Mouse (Mus musculus) heart, postnatal 0 days (tissue): Measurements from ENCODE around the gene Cyld. TPM values are rescaled to one million over a fixed set of nuclear protein-coding genes. Genes with fewer than 3 reads are reported as not detected.

ENCODE experiments used
- ATAC-seq: fragments of 200-750 bp; cut with Nextera tagmentation; 2 replicates; pipeline ENCODE4 v1.8.0; 2017; ENCODE audit warnings: low read depth, moderate number of reproducible peaks, moderate library complexity; ENCODE audit not compliant: insufficient read depth
- DNase-seq: peaks from one replicate; pipeline ENCODE4 v3.0.0-alpha.2; 2016; ENCODE audit warnings: low spot score
- H3K27ac ChIP-seq: fragments of 300-500 bp; sonication (generic); 2 replicates; pipeline ENCODE4 v1.5.1; 2014; ENCODE audit warnings: low read depth, mild to moderate bottlenecking
- H3K27me3 ChIP-seq: fragments of 300-500 bp; sonication (generic); 2 replicates; pipeline ENCODE4 v1.6.1; 2014; ENCODE audit warnings: low read length, mixed read lengths; ENCODE audit not compliant: control insufficient read depth, insufficient read depth
- H3K36me3 ChIP-seq: fragments of 300-500 bp; sonication (generic); replicated peaks from 2 replicates; pipeline ENCODE4 v1.6.1; 2014; ENCODE audit warnings: low read length, mixed read lengths; ENCODE audit not compliant: control insufficient read depth, insufficient read depth
- H3K4me1 ChIP-seq: fragments of 300-500 bp; sonication (generic); 2 replicates; pipeline ENCODE4 v1.6.1; 2014; ENCODE audit warnings: antibody characterized with exemption; ENCODE audit not compliant: control insufficient read depth, insufficient read depth
- H3K4me2 ChIP-seq: fragments of 300-500 bp; sonication (generic); 2 replicates; pipeline ENCODE4 v1.6.1; 2014; ENCODE audit warnings: low read depth, mild to moderate bottlenecking, low read length, moderate library complexity
- H3K4me3 ChIP-seq: fragments of 300-500 bp; sonication (generic); 2 replicates; pipeline ENCODE4 v1.5.1; 2014; ENCODE audit warnings: low read depth, low read length
- H3K9ac ChIP-seq: fragments of 300-500 bp; sonication (generic); replicated peaks from 2 replicates; pipeline ENCODE4 v1.6.1; 2014; ENCODE audit warnings: low read depth, low read length, mixed read lengths
- H3K9me3 ChIP-seq: fragments of 300-500 bp; sonication (generic); replicated peaks from 2 replicates; pipeline ENCODE4 v1.6.1; 2016; ENCODE audit warnings: low read length; ENCODE audit not compliant: control insufficient read depth
- CTCF ChIP-seq: IDR thresholded peaks from 2 replicates; pipeline ENCODE4 v1.5.1; 2016; ENCODE audit warnings: antibody characterized with exemption, control low read depth, low read depth
- EP300 ChIP-seq: IDR thresholded peaks from 2 replicates; pipeline ENCODE4 v1.6.1; 2016; ENCODE audit warnings: antibody characterized with exemption, low read depth
- WGBS: fragments of 180-500 bp; shearing (Covaris S2); extraction: QIAGEN DNeasy Blood & Tissue Kit; methylation state at CpG from one replicate; pipeline ENCODE4 v1.1.7; 2014; 5-methylcytosine and 5-hydroxymethylcytosine counted together
- polyA plus RNA-seq: library from polyadenylated mRNA; unstranded; fragments of >200 nt; fragmentation: Nextera tagmentation; extraction: Ambion mirVana; gene quantifications from 2 replicates; pipeline ENCODE4 v1.2.1, GENCODE M21; 2015
- total RNA-seq: library from RNA; depleted of rRNA; stranded (reverse); fragments of >200 nt; gene quantifications from 2 replicates; pipeline ENCODE4 v1.2.3, GENCODE M21; 2014; ENCODE audit warnings: low replicate concordance

The Cyld gene
- total and polyA plus RNA-seq, 2 experiments from 2014 or later, result 8.2 to 13.4 TPM

DNA sequence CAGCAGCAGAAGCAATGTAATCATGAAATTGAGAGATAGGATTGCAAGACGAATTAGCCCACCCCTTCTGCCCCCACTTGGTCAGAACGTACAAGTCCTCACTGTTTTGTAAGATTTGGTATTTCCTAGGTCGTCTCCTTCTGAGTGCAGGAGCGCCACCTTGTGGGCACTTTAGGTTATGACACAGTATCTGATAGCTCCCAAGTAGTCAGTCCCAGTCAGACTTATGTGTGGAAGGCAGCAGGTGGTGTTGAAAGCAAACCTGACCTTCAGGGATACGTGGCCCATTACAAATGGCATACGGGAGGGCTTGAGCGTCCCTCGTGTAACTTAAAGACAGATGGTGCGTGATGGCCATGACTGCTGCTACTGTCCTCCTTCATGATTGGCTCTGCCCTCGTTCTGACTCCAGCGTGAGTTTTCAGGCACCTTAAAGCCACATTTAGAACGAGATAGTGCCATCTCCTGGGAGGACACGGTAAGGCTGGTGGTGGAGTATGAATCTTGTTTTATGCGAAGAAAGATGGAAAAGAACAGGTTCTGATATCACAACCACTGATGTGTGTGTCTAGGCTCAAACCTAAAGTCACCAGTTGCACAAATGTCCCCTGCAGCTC, 58.5 kb downstream of the Cyld start:
- WGBS, result 2% methylated on average over 14 of the region's 14 CpGs
- Histone ChIP-seq H3K27ac (no peak overlapping the region), H3K4me2 (peak overlapping the region; percentile 10; the same call in 1 of the 2 replicates), H3K4me1 (no peaks in the 10 kb centered on the region), H3K27me3 (0 out of 2 replicates have a peak, but pooled peaks cover 10% of the 10 kb centered on the region), H3K36me3 (no peaks in the 10 kb centered on the region), H3K4me3 (no peak overlapping the region), H3K9ac (no peak overlapping the region), H3K9me3 (no peaks in the 10 kb centered on the region)
- ATAC-seq (peak; percentile 80), DNase-seq (peak; percentile 84)
- TF ChIP-seq CTCF (peak; percentile 85), EP300 (no peak)

DNA sequence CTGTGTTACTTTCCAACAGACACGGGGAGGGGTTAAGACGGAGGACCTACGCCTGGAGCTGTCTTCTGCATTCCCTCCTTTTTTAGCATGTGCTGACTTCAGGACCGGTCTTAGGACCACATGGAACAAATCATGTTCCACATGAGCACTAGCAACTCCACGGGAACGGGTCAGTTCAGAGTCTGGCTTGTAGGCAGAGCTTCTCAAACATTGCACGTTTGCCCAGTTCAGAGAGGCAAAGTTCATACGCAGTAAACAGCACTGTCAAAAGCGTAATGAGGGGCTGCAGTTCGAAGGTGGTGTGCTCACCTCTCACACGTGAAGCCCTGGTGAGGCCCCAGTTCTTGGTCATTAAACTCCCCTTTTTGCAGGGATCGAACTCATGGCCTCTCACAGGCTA, 65.2 kb downstream of the Cyld start:
- ATAC-seq (no peak), DNase-seq (no peak)
- Histone ChIP-seq H3K27ac (no peak overlapping the region), H3K9me3 (no peaks in the 10 kb centered on the region), H3K27me3 (0 out of 2 replicates have a peak, but pooled peaks cover 4% of the 10 kb centered on the region), H3K4me2 (no peak overlapping the region), H3K4me3 (no peak overlapping the region), H3K36me3 (no peaks in the 10 kb centered on the region), H3K4me1 (no peaks in the 10 kb centered on the region), H3K9ac (no peak overlapping the region)
- no peak for TF ChIP-seq CTCF
- no peak for TF ChIP-seq EP300
- WGBS, result 81% methylated on average over 12 of the region's 12 CpGs

DNA sequence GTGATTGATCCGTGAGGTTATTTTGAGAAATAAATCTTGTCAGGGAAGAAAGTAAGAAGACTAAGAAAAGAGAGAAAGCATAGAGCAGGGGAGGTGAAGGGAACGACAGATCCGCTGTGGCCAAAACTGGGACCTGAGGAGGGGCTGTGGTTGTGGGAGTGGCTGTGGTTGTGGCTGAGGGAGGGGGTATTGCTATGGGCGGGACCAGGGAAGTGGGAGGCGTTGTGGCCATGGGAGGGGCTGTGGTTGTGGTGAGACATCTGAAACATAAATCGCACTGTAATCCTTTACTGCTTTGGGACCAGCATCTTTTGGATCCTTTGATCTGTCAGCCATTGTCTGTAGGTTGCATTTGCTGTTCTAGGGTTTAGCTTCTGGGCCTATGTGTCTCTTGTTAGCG, 74.4 kb downstream of the Cyld start:
- Histone ChIP-seq H3K36me3 (no peaks in the 10 kb centered on the region), H3K27me3 (no peaks in the 10 kb centered on the region), H3K9me3 (peaks cover 8% of the 10 kb centered on the region; the same call in 1 of the 2 replicates), H3K9ac (no peak overlapping the region), H3K4me3 (no peak overlapping the region), H3K4me1 (no peaks in the 10 kb centered on the region), H3K27ac (no peak overlapping the region), H3K4me2 (no peak overlapping the region)
- DNase-seq (no peak), ATAC-seq (no peak)
- TF ChIP-seq EP300, result no peak
- TF ChIP-seq CTCF, result no peak
- WGBS, result 70% methylated on average over 7 of the region's 7 CpGs

DNA sequence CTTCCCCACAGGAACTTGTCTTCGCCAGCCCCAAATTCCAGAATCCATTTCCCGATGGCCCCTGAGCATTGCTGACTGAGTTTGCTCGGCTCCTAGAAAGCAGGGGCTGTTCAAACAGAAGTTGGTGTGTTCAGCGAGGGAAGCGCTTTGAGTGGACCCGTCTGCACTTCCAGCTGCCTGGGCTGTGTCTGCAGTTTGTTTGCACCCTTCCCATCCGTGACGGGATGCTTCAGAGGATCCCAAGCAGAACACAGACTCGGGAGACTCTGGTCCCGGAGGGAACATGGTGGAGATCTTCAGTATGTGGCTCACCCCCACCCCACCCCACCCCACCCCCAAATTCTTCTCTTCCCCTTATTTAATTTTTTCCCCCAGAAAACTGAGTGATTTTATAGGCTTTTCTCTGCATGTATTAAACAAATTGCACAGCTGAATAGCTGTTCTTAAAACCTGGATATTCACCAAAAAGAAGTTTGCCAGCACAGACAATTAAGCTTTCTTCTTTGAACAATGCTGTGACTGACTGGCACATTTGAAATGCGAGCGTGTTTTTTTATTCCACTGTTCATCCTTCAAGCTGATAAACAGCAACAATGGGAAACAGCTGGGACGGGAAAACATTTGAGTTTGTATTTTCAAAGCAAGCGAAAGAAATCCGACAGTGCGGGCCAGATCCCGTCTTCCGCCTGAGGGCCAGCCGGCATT, 77.9 kb downstream of the Cyld start:
- H3K27ac ChIP-seq, result no peak overlapping the region
- 57% methylated on average over 19 of the region's 19 CpGs for WGBS
- no peaks in the 10 kb centered on the region for H3K4me1 ChIP-seq
- ATAC-seq (no peak), DNase-seq (no peak)
- peaks cover 6% of the 10 kb centered on the region; the same call in 1 of the 2 replicates for H3K9me3 ChIP-seq
- H3K27me3 ChIP-seq, result no peaks in the 10 kb centered on the region
- H3K36me3 ChIP-seq, result no peaks in the 10 kb centered on the region
- H3K4me3 ChIP-seq, result no peak overlapping the region
- TF ChIP-seq CTCF (no peak), EP300 (no peak)
- H3K9ac ChIP-seq, result no peak overlapping the region
- no peak overlapping the region for H3K4me2 ChIP-seq

DNA sequence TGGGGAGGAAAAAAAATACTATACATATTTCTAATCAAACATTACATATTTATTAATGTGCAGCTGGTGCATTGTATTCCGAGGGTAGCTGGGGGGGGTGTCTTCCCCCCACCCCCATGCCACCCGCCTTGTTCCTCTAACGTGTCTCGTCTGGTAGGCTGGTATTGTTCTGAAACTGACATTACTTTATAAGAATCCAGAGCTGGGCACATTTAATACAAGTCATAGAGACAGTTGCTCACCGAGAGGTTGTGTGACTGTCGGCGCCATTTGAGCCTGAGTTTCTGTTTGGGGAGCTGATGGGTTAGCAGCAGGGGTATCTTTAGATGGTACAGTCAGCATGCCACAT, 78.4 kb downstream of the Cyld start:
- Histone ChIP-seq H3K27me3 (no peaks in the 10 kb centered on the region), H3K36me3 (no peaks in the 10 kb centered on the region), H3K27ac (no peak overlapping the region), H3K4me2 (no peak overlapping the region), H3K4me1 (no peaks in the 10 kb centered on the region), H3K9ac (no peak overlapping the region), H3K4me3 (no peak overlapping the region), H3K9me3 (0 out of 2 replicates have a peak, but pooled peaks cover under 1% of the 10 kb centered on the region)
- WGBS, result 83% methylated on average over 7 of the region's 7 CpGs
- DNase-seq (no peak), ATAC-seq (no peak)
- TF ChIP-seq CTCF (no peak), EP300 (no peak)

DNA sequence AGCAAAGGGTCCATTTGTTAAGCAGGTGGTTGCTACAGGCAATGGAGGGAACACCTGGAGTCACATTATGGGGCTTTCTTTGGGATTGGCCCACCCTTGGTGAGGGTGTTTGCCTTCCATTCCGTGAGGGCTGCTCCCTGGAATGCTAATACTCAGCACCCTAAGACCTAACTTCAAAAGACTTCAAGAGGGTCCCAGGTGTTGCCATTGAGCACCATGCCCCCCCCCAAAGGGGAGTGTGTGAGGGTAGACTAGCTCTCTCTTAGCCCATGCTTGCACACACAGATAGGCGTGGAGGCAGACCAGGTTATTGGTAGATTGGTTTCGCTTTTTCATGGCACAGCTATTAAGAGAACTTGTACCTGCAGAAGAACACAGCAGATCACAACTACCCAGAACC, 83.3 kb downstream of the Cyld start:
- H3K9ac ChIP-seq, result no peak overlapping the region
- no peaks in the 10 kb centered on the region for H3K4me1 ChIP-seq
- no peaks in the 10 kb centered on the region for H3K36me3 ChIP-seq
- no peak for TF ChIP-seq CTCF
- TF ChIP-seq EP300, result no peak
- H3K9me3 ChIP-seq, result no peaks in the 10 kb centered on the region
- no peak overlapping the region for H3K4me3 ChIP-seq
- H3K27me3 ChIP-seq, result 0 out of 2 replicates have a peak, but pooled peaks cover 4% of the 10 kb centered on the region
- no peak overlapping the region for H3K4me2 ChIP-seq
- DNase-seq (no peak), ATAC-seq (no peak)
- 79% methylated on average over 3 of the region's 3 CpGs for WGBS
- H3K27ac ChIP-seq, result no peak overlapping the region
